Mouse (Mus musculus) kidney, adult 2 months (tissue): ENCODE data around the gene Psmc6.

ENCODE experiments used
- CTCF ChIP-seq: fragments of 200-500 bp; conservative IDR thresholded peaks from 2 replicates; pipeline ENCODE4 v1.5.1; 2011; ENCODE audit warnings: low read depth, mild to moderate bottlenecking, control low read depth, low read length, moderate library complexity, mixed read lengths; ENCODE audit not compliant: insufficient read depth, insufficient read length
- POLR2A ChIP-seq: fragments of 200-500 bp; IDR thresholded peaks from one replicate; pipeline ENCODE4 v1.6.1; 2011; ENCODE audit warnings: low read depth, low read length, control low read depth

- TF ChIP-seq POLR2A (no peak), CTCF (no peak)
These were observed 19.5 kb upstream of the Psmc6 start for GRCm38 (mm10) chr14:45310101-45310500.
